Mouse (Mus musculus) liver, postnatal 0 days (tissue): ENCODE measurements around the gene Igfbp6. TPM values are rescaled to one million over a fixed set of nuclear protein-coding genes. Genes with fewer than 3 reads are reported as not detected.
A peak's percentile ranks its signal among the peaks of the same experiment; 100 is the strongest.

Source experiments
- ATAC-seq: fragments of 200-750 bp; cut with Nextera tagmentation; 2 replicates; pipeline ENCODE4 v1.8.0; 2017; ENCODE audit warnings: mild to moderate bottlenecking, moderate library complexity
- DNase-seq: peaks from one replicate; pipeline ENCODE4 v3.0.0-alpha.2; 2016
- H3K27ac ChIP-seq: fragments of 300-500 bp; sonication (generic); 2 replicates; pipeline ENCODE4 v1.5.1; 2014; ENCODE audit warnings: antibody characterized with exemption, moderate library complexity, mild to moderate bottlenecking, low read depth
- H3K27me3 ChIP-seq: fragments of 300-500 bp; sonication (generic); 2 replicates; pipeline ENCODE4 v1.6.1; 2014; ENCODE audit warnings: low read length, control low read depth, mixed read lengths; ENCODE audit not compliant: insufficient read depth
- H3K36me3 ChIP-seq: fragments of 300-500 bp; sonication (generic); replicated peaks from 2 replicates; pipeline ENCODE4 v1.6.1; 2014; ENCODE audit warnings: mild to moderate bottlenecking, control low read depth, low read length, moderate library complexity, mixed read lengths; ENCODE audit not compliant: insufficient read depth
- H3K4me1 ChIP-seq: fragments of 300-500 bp; sonication (generic); 2 replicates; pipeline ENCODE4 v1.6.1; 2014; ENCODE audit warnings: antibody characterized with exemption, mild to moderate bottlenecking, control low read depth; ENCODE audit not compliant: insufficient read depth
- H3K4me2 ChIP-seq: fragments of 300-500 bp; sonication (generic); 2 replicates; pipeline ENCODE4 v1.6.1; 2014; ENCODE audit warnings: low read depth, mild to moderate bottlenecking, low read length, moderate library complexity, mixed read lengths
- H3K4me3 ChIP-seq: fragments of 300-500 bp; sonication (generic); 2 replicates; pipeline ENCODE4 v1.5.1; 2014; ENCODE audit warnings: low read depth, low read length
- H3K9ac ChIP-seq: fragments of 300-500 bp; sonication (generic); replicated peaks from 2 replicates; pipeline ENCODE4 v1.6.1; 2014; ENCODE audit warnings: mild to moderate bottlenecking, moderate library complexity
- H3K9me3 ChIP-seq: fragments of 300-500 bp; sonication (generic); 2 replicates; pipeline ENCODE4 v1.6.1; 2016; ENCODE audit warnings: mild to moderate bottlenecking, control low read depth, low read length, mixed read lengths
- CTCF ChIP-seq: sonication (generic); IDR thresholded peaks from 2 replicates; pipeline ENCODE4 v1.5.1; 2016; ENCODE audit warnings: antibody characterized with exemption, low read depth
- EP300 ChIP-seq: IDR thresholded peaks from 2 replicates; pipeline ENCODE4 v1.6.1; 2016; ENCODE audit warnings: antibody characterized with exemption, low read depth, mild to moderate bottlenecking
- WGBS: fragments of 180-500 bp; shearing (Covaris S2); extraction: QIAGEN DNeasy Blood & Tissue Kit; methylation state at CpG from one replicate; pipeline ENCODE4 v1.1.7; 2014; ENCODE audit not compliant: insufficient replicate concordance; 5-methylcytosine and 5-hydroxymethylcytosine counted together
- polyA plus RNA-seq: library from polyadenylated mRNA; unstranded; fragments of >200 nt; fragmentation: Nextera tagmentation; extraction: Ambion mirVana; gene quantifications from 2 replicates; pipeline ENCODE4 v1.2.1, GENCODE M21; 2015

The Igfbp6 gene
- polyA plus RNA-seq, 1 experiment from 2014 or later = 5.9 TPM

GRCm38 (mm10) chr15:102188883-102189282 is 44.7 kb downstream of the Igfbp6 start:
- peak; percentile 63 for ATAC-seq
- no peaks in the 10 kb centered on the region for H3K27me3 ChIP-seq
- H3K4me1 ChIP-seq = peaks cover 20% of the 10 kb centered on the region

GRCm38 (mm10) chr15:102191699-102192098 is 47.5 kb downstream of the Igfbp6 start:
- no peaks in the 10 kb centered on the region for H3K9me3 ChIP-seq
- H3K9ac ChIP-seq = no peak overlapping the region
- peaks cover 25% of the 10 kb centered on the region for H3K4me1 ChIP-seq
- ATAC-seq (peak; percentile 21; the same call in 1 of the 2 replicates), DNase-seq (no peak)
- H3K36me3 ChIP-seq = 0 out of 2 replicates have a peak, but pooled peaks cover 4% of the 10 kb centered on the region
- H3K27me3 ChIP-seq = no peaks in the 10 kb centered on the region
- no peak overlapping the region for H3K4me3 ChIP-seq
- H3K4me2 ChIP-seq = peak overlapping the region; percentile 20
- H3K27ac ChIP-seq = peak overlapping the region; percentile 67
- no peak for TF ChIP-seq EP300
- no peak for TF ChIP-seq CTCF
- WGBS = 57% methylated on average over 7 of the region's 7 CpGs

More at GRCm38 (mm10) chr15:102188883-102189282, 44.7 kb downstream of the Igfbp6 start:
- Histone ChIP-seq H3K36me3 (0 out of 2 replicates have a peak, but pooled peaks cover 12% of the 10 kb centered on the region), H3K9me3 (no peaks in the 10 kb centered on the region), H3K4me3 (peak overlapping the region; percentile 45), H3K9ac (peak overlapping the region; percentile 69), H3K27ac (peak overlapping the region; percentile 91), H3K4me2 (peak overlapping the region; percentile 68)
- 44% methylated on average over 6 of the region's 6 CpGs for WGBS
- TF ChIP-seq EP300 (no peak), CTCF (0 out of 2 replicates have a peak, but pooled peaks have one; percentile 3)
- DNase-seq = peak; percentile 62

DNA sequence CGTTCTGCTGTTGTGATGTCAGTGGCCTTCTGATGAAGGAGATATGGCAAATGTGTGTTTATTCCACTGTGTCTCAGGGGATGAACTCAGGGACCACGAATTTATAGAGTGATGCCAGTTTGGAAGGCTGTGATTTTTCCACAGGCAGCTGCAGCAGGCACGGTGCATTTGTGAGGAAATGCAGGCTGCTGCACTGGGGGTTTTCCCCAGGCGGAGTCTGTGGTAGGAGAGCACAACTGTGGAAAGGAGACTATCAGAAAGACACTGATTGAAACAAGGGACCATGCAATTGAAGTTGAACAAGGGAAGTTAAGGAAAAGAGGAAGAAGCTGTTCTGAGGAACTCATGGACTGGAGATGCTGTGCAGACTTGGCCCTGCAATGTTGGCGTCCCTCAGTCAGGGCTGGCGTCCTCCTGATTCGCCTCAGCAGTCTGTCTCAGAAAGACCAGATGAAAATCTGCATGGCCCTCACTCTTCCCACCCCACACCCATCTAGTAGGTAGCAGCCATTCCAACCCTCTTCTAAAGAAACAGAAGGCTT is 48.2 kb downstream of the Igfbp6 start:
- Histone ChIP-seq H3K27ac (peak overlapping the region; percentile 67), H3K9ac (no peak overlapping the region), H3K4me3 (no peak overlapping the region), H3K4me2 (peak overlapping the region; percentile 16; the same call in 1 of the 2 replicates), H3K4me1 (peaks cover 25% of the 10 kb centered on the region), H3K9me3 (no peaks in the 10 kb centered on the region), H3K36me3 (0 out of 2 replicates have a peak, but pooled peaks cover 1% of the 10 kb centered on the region), H3K27me3 (no peaks in the 10 kb centered on the region)
- 38% methylated on average over 7 of the region's 7 CpGs for WGBS
- DNase-seq (no peak), ATAC-seq (no peak)
- TF ChIP-seq CTCF (no peak), EP300 (no peak)

DNA sequence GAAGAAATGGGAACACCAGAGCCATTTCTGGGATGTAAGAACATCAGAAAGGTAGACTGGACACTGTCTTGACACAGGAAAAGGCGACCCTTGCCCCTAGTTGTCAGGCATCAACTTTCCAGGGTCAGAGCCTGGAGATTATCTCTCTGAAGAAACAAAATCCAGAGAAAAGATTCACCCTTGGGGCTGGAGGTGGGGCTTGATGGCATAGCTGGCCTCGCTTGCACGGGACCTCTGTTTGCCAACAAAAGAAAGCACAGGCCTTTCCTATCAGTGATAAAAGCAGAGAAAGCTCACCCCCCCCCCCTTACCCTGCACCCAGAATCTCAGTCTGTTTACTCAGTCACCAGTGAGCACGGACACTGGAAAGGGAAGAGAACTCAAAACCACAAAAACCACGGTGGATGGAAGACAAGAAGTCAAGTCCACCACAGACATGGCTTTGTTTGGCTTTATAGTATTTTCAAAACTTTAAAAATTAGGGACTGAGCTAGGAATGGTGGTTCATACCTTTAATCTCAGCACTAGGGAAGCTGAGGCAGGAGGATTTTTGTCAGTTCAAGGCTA is 48.7 kb downstream of the Igfbp6 start:
- Histone ChIP-seq H3K4me1 (peaks cover 28% of the 10 kb centered on the region), H3K36me3 (no peaks in the 10 kb centered on the region), H3K9ac (no peak overlapping the region), H3K27ac (peak overlapping the region; percentile 67), H3K9me3 (no peaks in the 10 kb centered on the region), H3K4me3 (no peak overlapping the region), H3K4me2 (peak overlapping the region; percentile 16; the same call in 1 of the 2 replicates), H3K27me3 (no peaks in the 10 kb centered on the region)
- 12% methylated on average over 5 of the region's 5 CpGs for WGBS
- TF ChIP-seq CTCF = no peak
- TF ChIP-seq EP300 = no peak
- DNase-seq (no peak), ATAC-seq (no peak)

DNA sequence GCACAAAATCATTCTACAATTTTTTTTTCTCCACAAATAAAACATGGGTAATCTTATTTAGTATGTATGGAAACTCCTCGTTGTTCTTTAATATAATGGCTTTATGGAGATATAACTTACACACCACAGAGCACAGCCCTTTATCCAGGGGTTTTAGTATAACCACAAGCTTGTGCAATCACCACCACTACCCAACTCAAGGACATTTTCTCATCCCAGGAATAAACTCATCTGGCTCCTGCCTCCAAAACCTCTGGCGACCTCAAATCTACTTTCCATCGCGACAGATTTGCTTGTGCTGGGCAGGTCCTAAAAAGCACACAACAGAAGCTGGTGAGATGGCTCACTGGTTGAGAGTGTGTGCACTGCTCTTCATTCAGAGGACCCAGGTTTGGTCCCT is 49.5 kb downstream of the Igfbp6 start:
- H3K27ac ChIP-seq = peak overlapping the region; percentile 71

GRCm38 (mm10) chr15:102194439-102194838 is 50.3 kb downstream of the Igfbp6 start:
- H3K4me3 ChIP-seq = no peak overlapping the region
- no peaks in the 10 kb centered on the region for H3K9me3 ChIP-seq
- TF ChIP-seq CTCF = no peak
- TF ChIP-seq EP300 = no peak
- H3K27ac ChIP-seq = peak overlapping the region; percentile 71
- no peak overlapping the region for H3K9ac ChIP-seq
- no peak overlapping the region for H3K4me2 ChIP-seq
- ATAC-seq (no peak), DNase-seq (no peak)
- peaks cover 32% of the 10 kb centered on the region for H3K4me1 ChIP-seq
- no peaks in the 10 kb centered on the region for H3K36me3 ChIP-seq
- no peaks in the 10 kb centered on the region for H3K27me3 ChIP-seq
- WGBS = 30% methylated on average over 4 of the region's 4 CpGs

More for the DNA sequence above, 49.5 kb downstream of the Igfbp6 start:
- DNase-seq (no peak), ATAC-seq (no peak)
- H3K4me1 ChIP-seq = peaks cover 31% of the 10 kb centered on the region
- H3K9ac ChIP-seq = no peak overlapping the region
- no peaks in the 10 kb centered on the region for H3K36me3 ChIP-seq
- no peak overlapping the region for H3K4me2 ChIP-seq
- no peaks in the 10 kb centered on the region for H3K27me3 ChIP-seq
- H3K9me3 ChIP-seq = no peaks in the 10 kb centered on the region
- TF ChIP-seq EP300 = no peak
- no peak for TF ChIP-seq CTCF
- 70% methylated on average over 4 of the region's 4 CpGs for WGBS
- no peak overlapping the region for H3K4me3 ChIP-seq
